Mouse (Mus musculus): ENCODE data around the gene Jmy. TPM values are rescaled to one million over a fixed set of nuclear protein-coding genes. Genes with fewer than 3 reads are reported as not detected.

Gene Jmy
- polyA plus RNA-seq, 1 experiment from 2014 or later, result 6.5 TPM

DNA sequence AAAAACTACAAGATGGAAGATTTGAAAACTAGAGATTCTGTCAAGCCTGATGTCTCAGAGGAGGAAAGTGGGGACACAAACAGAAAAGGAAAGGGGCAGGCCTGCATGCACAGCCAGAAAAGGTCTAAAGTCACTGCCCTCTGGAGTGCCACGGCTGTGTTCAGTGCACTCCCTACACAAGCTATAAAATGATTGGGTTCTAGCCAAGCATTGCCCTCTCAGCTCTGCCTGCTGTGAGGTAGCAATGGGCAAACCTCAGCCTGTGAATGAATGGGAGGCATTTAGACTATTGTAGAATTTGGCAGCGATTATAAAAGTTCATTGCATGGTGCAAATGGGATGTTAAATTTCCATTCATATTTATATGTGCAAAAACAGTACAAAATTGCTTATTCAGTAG lies 79.8 kb downstream of the Jmy start:
- 45% methylated on average over 2 of the region's 2 CpGs for WGBS
- peak; percentile 60 for ATAC-seq
- no peak overlapping the region for H3K9ac ChIP-seq (replicated peaks; ENCODE audit: low read depth, low read length)
- peaks cover 4% of the 10 kb centered on the region; the same call in 1 of the 2 replicates for H3K4me1 ChIP-seq (replicated peaks; ENCODE audit: control insufficient read depth, insufficient read depth, low read length)
- no peaks in the 10 kb centered on the region for H3K27me3 ChIP-seq (replicated peaks; ENCODE audit: control insufficient read depth, insufficient read depth, low read length)
- no peaks in the 10 kb centered on the region for H3K36me3 ChIP-seq (ENCODE audit: control insufficient read depth, insufficient read depth)
- H3K9me3 ChIP-seq (ENCODE audit: control insufficient read depth, low read length), result no peaks in the 10 kb centered on the region
- no peak overlapping the region for H3K27ac ChIP-seq (ENCODE audit: low read length)
- no peak overlapping the region for H3K4me3 ChIP-seq (replicated peaks; ENCODE audit: low read length)
- H3K4me2 ChIP-seq (ENCODE audit: low read length), result no peak overlapping the region

DNA sequence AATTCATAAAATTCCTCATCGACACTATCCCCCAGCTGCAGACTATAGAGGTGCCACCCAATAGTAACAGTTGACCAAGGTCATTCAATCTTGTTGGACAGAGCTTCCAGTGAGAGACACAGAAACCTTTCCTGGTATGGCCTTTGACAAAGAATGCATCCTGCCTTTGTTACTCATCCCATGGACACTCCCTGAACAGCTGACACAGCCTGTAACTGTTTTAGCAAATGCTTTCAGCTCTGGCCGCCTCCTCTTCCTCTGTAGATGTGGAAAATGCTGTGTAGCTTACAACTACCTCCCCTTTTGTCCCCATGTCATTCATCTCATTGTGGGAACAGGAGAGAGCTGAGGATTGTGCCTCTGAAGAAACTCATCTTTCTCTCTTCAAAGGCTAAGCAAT lies 81.3 kb downstream of the Jmy start:
- Histone ChIP-seq H3K4me2 (ENCODE audit: low read length) (no peak overlapping the region), H3K9ac (replicated peaks; ENCODE audit: low read depth, low read length) (no peak overlapping the region), H3K27me3 (replicated peaks; ENCODE audit: control insufficient read depth, insufficient read depth, low read length) (no peaks in the 10 kb centered on the region), H3K4me1 (replicated peaks; ENCODE audit: control insufficient read depth, insufficient read depth, low read length) (peaks cover 4% of the 10 kb centered on the region; the same call in 1 of the 2 replicates), H3K4me3 (replicated peaks; ENCODE audit: low read length) (no peak overlapping the region), H3K27ac (ENCODE audit: low read length) (no peak overlapping the region), H3K9me3 (ENCODE audit: control insufficient read depth, low read length) (no peaks in the 10 kb centered on the region), H3K36me3 (ENCODE audit: control insufficient read depth, insufficient read depth) (no peaks in the 10 kb centered on the region)
- ATAC-seq, result no peak
- 86% methylated on average over 2 of the region's 2 CpGs for WGBS

DNA sequence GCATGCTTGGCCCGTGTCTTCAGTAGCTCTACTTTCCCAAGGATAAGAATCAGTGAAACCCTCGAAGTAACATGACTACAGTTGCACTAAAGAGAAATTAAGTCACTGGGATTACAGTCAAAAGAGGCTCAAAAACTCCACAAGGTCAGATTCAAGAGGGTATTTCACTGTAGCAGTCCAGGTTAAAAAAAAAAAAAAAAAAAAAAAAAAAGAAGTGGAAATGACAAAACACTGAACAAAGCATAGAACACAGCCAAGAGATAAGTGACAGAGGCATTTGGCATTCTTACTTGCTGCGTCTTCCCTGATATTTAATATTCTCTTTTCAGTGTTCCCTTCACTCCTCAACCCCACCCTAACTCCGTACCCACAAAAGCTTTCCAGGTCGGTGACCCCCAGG lies 84.6 kb downstream of the Jmy start:
- Histone ChIP-seq H3K27me3 (replicated peaks; ENCODE audit: control insufficient read depth, insufficient read depth, low read length) (no peaks in the 10 kb centered on the region), H3K4me3 (replicated peaks; ENCODE audit: low read length) (no peak overlapping the region), H3K4me1 (replicated peaks; ENCODE audit: control insufficient read depth, insufficient read depth, low read length) (peaks cover 4% of the 10 kb centered on the region; the same call in 1 of the 2 replicates), H3K27ac (ENCODE audit: low read length) (no peak overlapping the region), H3K36me3 (ENCODE audit: control insufficient read depth, insufficient read depth) (no peaks in the 10 kb centered on the region), H3K9me3 (ENCODE audit: control insufficient read depth, low read length) (no peaks in the 10 kb centered on the region), H3K9ac (replicated peaks; ENCODE audit: low read depth, low read length) (no peak overlapping the region), H3K4me2 (ENCODE audit: low read length) (no peak overlapping the region)
- no peak for ATAC-seq
- WGBS, result 94% methylated on average over 5 of the region's 5 CpGs

- H3K27me3 ChIP-seq (replicated peaks; ENCODE audit: control insufficient read depth, insufficient read depth, low read length), result no peaks in the 10 kb centered on the region
- no peak overlapping the region for H3K4me2 ChIP-seq (ENCODE audit: low read length)
- no peaks in the 10 kb centered on the region for H3K4me1 ChIP-seq (replicated peaks; ENCODE audit: control insufficient read depth, insufficient read depth, low read length)
- no peak overlapping the region for H3K9ac ChIP-seq (replicated peaks; ENCODE audit: low read depth, low read length)
- 0 out of 2 replicates have a peak, but pooled peaks cover 2% of the 10 kb centered on the region for H3K36me3 ChIP-seq (ENCODE audit: control insufficient read depth, insufficient read depth)
- no peak for ATAC-seq
- no peaks in the 10 kb centered on the region for H3K9me3 ChIP-seq (ENCODE audit: control insufficient read depth, low read length)
- WGBS, result 89% methylated on average over 4 of the region's 4 CpGs
- no peak overlapping the region for H3K27ac ChIP-seq (ENCODE audit: low read length)
- no peak overlapping the region for H3K4me3 ChIP-seq (replicated peaks; ENCODE audit: low read length)
Observed at GRCm38 (mm10) chr13:93410343-93410742, 89.3 kb downstream of the Jmy start.

- Histone ChIP-seq H3K4me2 (ENCODE audit: low read length) (no peak overlapping the region), H3K27me3 (replicated peaks; ENCODE audit: control insufficient read depth, insufficient read depth, low read length) (no peaks in the 10 kb centered on the region), H3K4me1 (replicated peaks; ENCODE audit: control insufficient read depth, insufficient read depth, low read length) (no peaks in the 10 kb centered on the region), H3K27ac (ENCODE audit: low read length) (no peak overlapping the region), H3K4me3 (replicated peaks; ENCODE audit: low read length) (no peak overlapping the region), H3K9ac (replicated peaks; ENCODE audit: low read depth, low read length) (no peak overlapping the region), H3K36me3 (ENCODE audit: control insufficient read depth, insufficient read depth) (peaks cover 5% of the 10 kb centered on the region; the same call in 1 of the 2 replicates), H3K9me3 (ENCODE audit: control insufficient read depth, low read length) (no peaks in the 10 kb centered on the region)
- 93% methylated on average over 5 of the region's 5 CpGs for WGBS
- ATAC-seq, result no peak
Observed at GRCm38 (mm10) chr13:93406855-93407254, 92.8 kb downstream of the Jmy start.

DNA sequence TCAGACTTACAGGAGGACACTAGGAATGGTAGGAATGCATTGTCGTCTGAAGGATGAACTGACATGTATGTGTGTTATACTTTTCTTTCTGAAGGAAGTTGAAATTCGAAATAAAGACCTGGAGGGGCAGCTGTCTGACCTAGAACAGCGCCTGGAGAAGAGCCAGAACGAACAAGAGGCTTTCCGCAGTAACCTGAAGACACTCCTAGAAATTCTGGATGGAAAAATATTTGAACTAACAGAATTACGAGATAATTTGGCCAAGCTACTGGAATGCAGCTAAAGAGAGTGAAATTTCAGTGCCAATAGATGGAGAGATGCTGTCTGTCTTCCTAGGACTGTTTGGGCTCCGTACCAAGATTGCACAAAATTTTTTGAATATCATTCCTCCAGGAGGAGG lies 97.7 kb downstream of the Jmy start:
- Histone ChIP-seq H3K27me3 (replicated peaks; ENCODE audit: control insufficient read depth, insufficient read depth, low read length) (no peaks in the 10 kb centered on the region), H3K9me3 (ENCODE audit: control insufficient read depth, low read length) (0 out of 2 replicates have a peak, but pooled peaks cover 2% of the 10 kb centered on the region), H3K4me1 (replicated peaks; ENCODE audit: control insufficient read depth, insufficient read depth, low read length) (no peaks in the 10 kb centered on the region), H3K4me3 (replicated peaks; ENCODE audit: low read length) (no peak overlapping the region), H3K27ac (ENCODE audit: low read length) (no peak overlapping the region), H3K4me2 (ENCODE audit: low read length) (no peak overlapping the region), H3K9ac (replicated peaks; ENCODE audit: low read depth, low read length) (no peak overlapping the region), H3K36me3 (ENCODE audit: control insufficient read depth, insufficient read depth) (peaks cover 8% of the 10 kb centered on the region)
- WGBS, result 86% methylated on average over 7 of the region's 7 CpGs
- ATAC-seq, result no peak

DNA sequence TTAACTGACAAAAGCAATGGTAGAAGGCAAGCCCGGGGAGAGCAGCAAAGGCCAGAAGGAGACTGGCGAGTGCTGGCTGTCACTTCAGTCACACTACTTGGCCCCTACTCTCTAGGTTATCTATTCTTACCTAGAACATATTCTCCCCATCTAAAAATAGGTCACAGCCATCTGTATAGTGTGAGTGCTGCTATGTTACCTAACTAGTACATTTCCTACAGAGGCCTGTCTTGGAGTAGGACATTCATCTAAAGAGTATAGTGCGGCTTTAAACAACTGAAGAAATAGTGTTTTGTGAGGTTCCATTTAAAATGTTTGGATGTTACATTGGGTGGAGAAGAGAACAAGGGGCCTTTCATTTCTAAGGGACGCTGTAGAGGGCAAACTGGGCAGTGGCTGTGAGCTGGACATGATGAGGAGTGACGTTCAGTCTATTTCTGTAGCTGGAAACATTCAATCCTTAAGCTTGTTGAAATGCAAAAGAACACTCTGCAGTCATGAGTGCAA lies 99.8 kb downstream of the Jmy start:
- no peak for ATAC-seq
- no peak overlapping the region for H3K27ac ChIP-seq (ENCODE audit: low read length)
- H3K27me3 ChIP-seq (replicated peaks; ENCODE audit: control insufficient read depth, insufficient read depth, low read length), result no peaks in the 10 kb centered on the region
- no peak overlapping the region for H3K4me2 ChIP-seq (ENCODE audit: low read length)
- H3K9ac ChIP-seq (replicated peaks; ENCODE audit: low read depth, low read length), result no peak overlapping the region
- 84% methylated on average over 5 of the region's 5 CpGs for WGBS
- H3K36me3 ChIP-seq (ENCODE audit: control insufficient read depth, insufficient read depth), result peaks cover 9% of the 10 kb centered on the region
- no peaks in the 10 kb centered on the region for H3K4me1 ChIP-seq (replicated peaks; ENCODE audit: control insufficient read depth, insufficient read depth, low read length)
- no peak overlapping the region for H3K4me3 ChIP-seq (replicated peaks; ENCODE audit: low read length)
- H3K9me3 ChIP-seq (ENCODE audit: control insufficient read depth, low read length), result 0 out of 2 replicates have a peak, but pooled peaks cover 2% of the 10 kb centered on the region

DNA sequence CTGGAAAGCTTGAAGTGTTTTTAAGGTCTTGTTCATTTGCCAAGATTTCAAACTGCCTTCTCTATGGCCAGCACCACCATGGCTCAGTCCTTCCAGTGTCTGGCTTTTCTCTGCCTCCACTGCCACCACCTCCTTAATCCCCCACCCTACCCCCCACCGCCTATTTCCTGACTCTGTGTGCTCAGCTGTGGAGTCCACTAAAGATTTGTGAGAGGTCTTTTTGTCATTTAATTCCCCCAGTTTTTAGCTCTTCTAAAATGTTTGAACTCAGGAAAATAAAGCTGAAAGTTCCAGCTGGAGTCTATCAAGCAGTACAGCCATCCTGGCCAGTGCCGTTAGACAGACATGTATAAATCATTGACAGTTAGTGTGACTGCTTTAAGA lies 110.4 kb downstream of the Jmy start:
- Histone ChIP-seq H3K36me3 (ENCODE audit: control insufficient read depth, insufficient read depth) (peaks cover 5% of the 10 kb centered on the region), H3K9ac (replicated peaks; ENCODE audit: low read depth, low read length) (no peak overlapping the region), H3K9me3 (ENCODE audit: control insufficient read depth, low read length) (no peaks in the 10 kb centered on the region), H3K4me1 (replicated peaks; ENCODE audit: control insufficient read depth, insufficient read depth, low read length) (no peaks in the 10 kb centered on the region), H3K27me3 (replicated peaks; ENCODE audit: control insufficient read depth, insufficient read depth, low read length) (no peaks in the 10 kb centered on the region), H3K4me2 (ENCODE audit: low read length) (no peak overlapping the region), H3K27ac (ENCODE audit: low read length) (no peak overlapping the region), H3K4me3 (replicated peaks; ENCODE audit: low read length) (no peak overlapping the region)
- 47% methylated on average over 2 of the region's 2 CpGs for WGBS
- no peak for ATAC-seq

DNA sequence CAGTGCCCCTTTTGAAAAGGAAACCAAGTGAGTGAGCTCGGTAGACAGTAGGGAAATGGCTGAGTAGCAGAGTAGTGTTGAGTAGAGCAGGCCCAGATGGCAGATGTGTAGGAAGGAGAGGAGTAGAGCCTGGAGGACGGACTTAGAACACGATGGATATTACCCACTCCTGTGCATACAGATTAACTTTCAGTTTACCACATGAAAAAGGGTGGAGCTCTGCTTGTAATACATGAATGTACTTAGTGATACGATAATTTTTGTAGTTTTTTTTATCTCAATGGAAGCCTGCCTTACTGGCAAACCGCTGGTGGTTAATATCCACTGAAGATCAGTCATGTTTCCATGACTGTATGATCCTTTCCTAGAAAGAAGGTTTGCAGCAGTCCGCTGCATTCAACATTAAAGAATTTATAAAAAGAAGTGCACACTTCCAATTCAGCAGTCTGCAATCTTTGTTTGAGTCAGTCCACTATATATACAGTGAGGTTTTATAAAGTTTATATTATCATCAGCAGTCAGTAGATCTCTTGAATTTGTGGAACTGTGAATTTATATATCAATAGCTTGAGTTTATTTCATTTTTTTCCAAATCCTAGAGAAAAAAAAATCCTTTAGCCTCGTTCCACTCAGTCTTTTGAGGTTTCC lies 110.9 kb downstream of the Jmy start:
- Histone ChIP-seq H3K9me3 (ENCODE audit: control insufficient read depth, low read length) (no peaks in the 10 kb centered on the region), H3K4me1 (replicated peaks; ENCODE audit: control insufficient read depth, insufficient read depth, low read length) (no peaks in the 10 kb centered on the region), H3K27me3 (replicated peaks; ENCODE audit: control insufficient read depth, insufficient read depth, low read length) (no peaks in the 10 kb centered on the region), H3K36me3 (ENCODE audit: control insufficient read depth, insufficient read depth) (0 out of 2 replicates have a peak, but pooled peaks cover 2% of the 10 kb centered on the region), H3K27ac (ENCODE audit: low read length) (no peak overlapping the region), H3K4me2 (ENCODE audit: low read length) (no peak overlapping the region), H3K4me3 (replicated peaks; ENCODE audit: low read length) (no peak overlapping the region), H3K9ac (replicated peaks; ENCODE audit: low read depth, low read length) (no peak overlapping the region)
- WGBS, result 74% methylated on average over 7 of the region's 7 CpGs
- ATAC-seq, result no peak

Measured in forebrain, embryonic 16.5 days (tissue).